Mouse (Mus musculus): ENCODE data around the gene Bcas1.

The Bcas1 gene

GRCm38 (mm10) chr2:170308033-170308820 is 119.4 kb downstream of the Bcas1 start:
- no peak for DNase-seq

- DNase-seq = no peak
Observed at GRCm38 (mm10) chr2:170307589-170308021, 120.0 kb downstream of the Bcas1 start.

GRCm38 (mm10) chr2:170306637-170307320 is 120.9 kb downstream of the Bcas1 start:
- DNase-seq = no peak

- DNase-seq = no peak
Observed at GRCm38 (mm10) chr2:170304766-170305165, 122.9 kb downstream of the Bcas1 start.

- DNase-seq = no peak
Observed at GRCm38 (mm10) chr2:170303595-170303994, 124.0 kb downstream of the Bcas1 start.

GRCm38 (mm10) chr2:170302825-170303224 is 124.8 kb downstream of the Bcas1 start:
- DNase-seq = no peak

All from cerebellum, adult 9-10 months (tissue).